8 mouse cellular contexts compared by ENCODE assay signal in genomic region chr17:46889450-46890084, GRCm38 (mm10). TPM values are rescaled to one million over a fixed set of nuclear protein-coding genes. Genes with fewer than 3 reads are reported as not detected.
DNase-seq lines count a peak whose midpoint lies in the region; ATAC-seq lines count a peak whose summit lies in the region.

No protein-coding gene starts in this region.

- DNase-seq in Muller cell, postnatal 12 days (ENCODE audit: inconsistent ontology term), result peak; percentile 80
- DNase-seq in cerebellum, postnatal 10 days, result peak; percentile 97
- DNase-seq in frontal cortex, adult 2 months (ENCODE audit: extremely low spot score in 1 of 2, low spot score in 1 of 2), result peak; percentile 46 to 79
- DNase-seq in hindbrain, embryonic 11.5 days (ENCODE audit: low spot score), result peak; percentile 81
- DNase-seq in layer of hippocampus, postnatal 25 days (ENCODE audit: extremely low spot score in 1 of 2, low spot score in 1 of 2), result peak; percentile 54 to 65
- peak; percentile 87 for DNase-seq in lung, postnatal 10 days
- DNase-seq in ovary, postnatal 14 days (ENCODE audit: low spot score), result peak; percentile 62
- peak; percentile 53 to 56 for DNase-seq in thymus, postnatal 10 days (ENCODE audit: low spot score in 2 of 2)

- peak overlapping the region; percentile 76 for H3K4me3 ChIP-seq in hindbrain, embryonic 11.5 days (ENCODE audit: low read depth, low read length)

- peak overlapping the region; percentile 95 for H3K4me2 ChIP-seq in hindbrain, embryonic 11.5 days (replicated peaks; ENCODE audit: low read depth, low read length)

- WGBS in hindbrain, embryonic 11.5 days, result under 1% methylated on average over 44 of the region's 44 CpGs

- H3K27me3 ChIP-seq in hindbrain, embryonic 11.5 days (ENCODE audit: control insufficient read depth, insufficient read depth, low read length), result no peaks in the 10 kb centered on the region

- H3K4me1 ChIP-seq in hindbrain, embryonic 11.5 days (replicated peaks; ENCODE audit: control insufficient read depth, insufficient read depth, low read length), result peaks cover 13% of the 10 kb centered on the region

- no peaks in the 10 kb centered on the region for H3K36me3 ChIP-seq in hindbrain, embryonic 11.5 days (ENCODE audit: control insufficient read depth, insufficient read depth, low read length)

- peak overlapping the region; percentile 66 for H3K9ac ChIP-seq in hindbrain, embryonic 11.5 days (ENCODE audit: low read depth, low read length)

- peak overlapping the region; percentile 92 for H3K27ac ChIP-seq in hindbrain, embryonic 11.5 days (ENCODE audit: low read depth, low read length)

- no peaks in the 10 kb centered on the region for H3K9me3 ChIP-seq in hindbrain, embryonic 11.5 days (ENCODE audit: control insufficient read depth, low read length)

- peak; percentile 75 for ATAC-seq in hindbrain, embryonic 11.5 days (ENCODE audit: low FRiP score)

RNA-seq across cellular contexts. Expression of gene Tbcc, which starts 0.9 kb away (rescaled TPM):
- polyA plus RNA-seq in frontal cortex, adult 2 months (2012; rRNA removed), result 26.5 and 27.3 TPM in 2 replicates
- polyA plus RNA-seq in hindbrain, embryonic 11.5 days (2014; fragmentation: Nextera tagmentation; extraction: Ambion mirVana), result 74.1 and 84.3 TPM in 2 replicates
- total RNA-seq in layer of hippocampus, postnatal 25 days (2021), result 10 to 100 TPM; 34.6 to 36.7 TPM

RNA-seq across cellular contexts. Expression of gene Prph2, which starts 20.7 kb away (rescaled TPM):
- 0.04 TPM in 1 of 2 replicates, not detected in the other for polyA plus RNA-seq in frontal cortex, adult 2 months (2012; rRNA removed)
- not detected in 2 replicates for polyA plus RNA-seq in hindbrain, embryonic 11.5 days (2014; fragmentation: Nextera tagmentation; extraction: Ambion mirVana)
- not detected for total RNA-seq in layer of hippocampus, postnatal 25 days (2021)

RNA-seq across cellular contexts. Expression of gene Bicral, which starts 31.3 kb away (rescaled TPM):
- polyA plus RNA-seq in frontal cortex, adult 2 months (2012; rRNA removed), result 37.4 and 38.6 TPM in 2 replicates
- 5.5 and 7.1 TPM in 2 replicates for polyA plus RNA-seq in hindbrain, embryonic 11.5 days (2014; fragmentation: Nextera tagmentation; extraction: Ambion mirVana)
- 10 to 100 TPM; 47.5 to 60.3 TPM for total RNA-seq in layer of hippocampus, postnatal 25 days (2021)

Comparison
In these comparisons a context has a peak if more than half of its experiments do, and no peak if none do; other contexts are left out.
1. Peak in every context shown above with its lines: DNase-seq, ATAC-seq, H3K4me3 ChIP-seq and H3K27ac ChIP-seq.